In the genomic region with DNA sequence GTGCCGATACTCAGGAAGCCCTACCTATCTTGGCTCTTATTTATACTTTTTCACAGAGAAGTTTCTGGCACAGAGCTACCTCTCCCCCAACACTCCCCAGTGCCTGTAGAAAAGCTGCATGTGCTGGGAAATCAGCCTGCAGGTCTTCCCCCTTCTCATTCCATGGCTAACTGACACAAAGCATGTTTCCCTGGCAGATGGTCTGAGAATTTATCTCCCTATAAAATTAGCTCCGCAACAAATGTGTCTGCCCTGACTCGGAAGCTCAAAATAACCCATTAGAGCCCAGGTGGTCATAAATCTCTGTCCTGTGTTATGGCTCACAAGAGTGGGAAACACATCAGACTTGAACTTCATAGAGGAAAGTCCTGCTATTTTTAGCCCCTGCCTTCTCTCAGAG, we compare ENCODE assay signal across 8 mouse cellular contexts.
DNase-seq lines count a peak whose midpoint lies in the region; ATAC-seq lines count a peak whose summit lies in the region.

No protein-coding gene starts in this region.

- H3K4me3 ChIP-seq in hindbrain, embryonic 16.5 days (ENCODE audit: low read length), result no peak overlapping the region
- H3K4me3 ChIP-seq in stomach, embryonic 15.5 days (replicated peaks), result no peak overlapping the region

- DNase-seq in cerebellum, postnatal 4 days (ENCODE audit: low spot score in 2 of 2), result no peak
- DNase-seq in retina, postnatal 1 day, result peak; percentile 31
- no peak for DNase-seq in retina, embryonic 14.5 days (ENCODE audit: low spot score)
- DNase-seq in urinary bladder, postnatal 4 days (ENCODE audit: low spot score in 2 of 2), result no peak
- DNase-seq in adrenal gland, adult 18-20 months (ENCODE audit: low spot score in 2 of 2), result no peak

- no peaks in the 10 kb centered on the region for H3K36me3 ChIP-seq in hindbrain, embryonic 16.5 days (ENCODE audit: control insufficient read depth, insufficient read depth, low read length)
- H3K36me3 ChIP-seq in stomach, embryonic 15.5 days, result no peaks in the 10 kb centered on the region

- peak; percentile 45; the same call in 1 of the 2 replicates for ATAC-seq in cerebellum, adult (ENCODE audit: insufficient number of reproducible peaks, low FRiP score, low TSS enrichment)
- ATAC-seq in hindbrain, embryonic 16.5 days, result peak; percentile 21
- peak; percentile 51 for ATAC-seq in stomach, embryonic 15.5 days (ENCODE audit: insufficient read depth, low FRiP score, low read depth)

- H3K27ac ChIP-seq in hindbrain, embryonic 16.5 days (ENCODE audit: low read depth, low read length), result peak overlapping the region; percentile 85
- H3K27ac ChIP-seq in stomach, embryonic 15.5 days, result peak overlapping the region; percentile 71

- no peak overlapping the region for H3K4me2 ChIP-seq in hindbrain, embryonic 16.5 days (ENCODE audit: low read length)
- H3K4me2 ChIP-seq in stomach, embryonic 15.5 days, result no peak overlapping the region

- H3K27me3 ChIP-seq in hindbrain, embryonic 16.5 days (replicated peaks; ENCODE audit: control insufficient read depth, insufficient read depth, low read length), result no peaks in the 10 kb centered on the region
- H3K27me3 ChIP-seq in stomach, embryonic 15.5 days (replicated peaks), result no peaks in the 10 kb centered on the region

- H3K9me3 ChIP-seq in hindbrain, embryonic 16.5 days (ENCODE audit: control insufficient read depth, low read length), result no peaks in the 10 kb centered on the region
- no peaks in the 10 kb centered on the region for H3K9me3 ChIP-seq in stomach, embryonic 15.5 days

- no peak overlapping the region; the same call in 1 of the 2 replicates for H3K9ac ChIP-seq in hindbrain, embryonic 16.5 days (ENCODE audit: low read depth, low read length)
- no peak overlapping the region for H3K9ac ChIP-seq in stomach, embryonic 15.5 days

- peaks cover 26% of the 10 kb centered on the region for H3K4me1 ChIP-seq in hindbrain, embryonic 16.5 days (ENCODE audit: control insufficient read depth, insufficient read depth, low read depth, low read length)
- peaks cover 11% of the 10 kb centered on the region; the same call in 1 of the 2 replicates for H3K4me1 ChIP-seq in stomach, embryonic 15.5 days

- WGBS in hindbrain, embryonic 16.5 days, result 23% methylated on average over 3 of the region's 3 CpGs
- 35% methylated on average over 3 of the region's 3 CpGs for WGBS in stomach, embryonic 15.5 days
